Mouse (Mus musculus) cerebellum, adult 2 months (tissue): Measurements from ENCODE around the gene Bloc1s1. TPM values are rescaled to one million over a fixed set of nuclear protein-coding genes. Genes with fewer than 3 reads are reported as not detected.

Source experiments
- DNase-seq, 2 experiments: peaks; one replicate each; pipeline ENCODE4 v3.0.0; 2021
- H3K27ac ChIP-seq: fragments of 200-500 bp; 2 replicates; pipeline ENCODE4 v1.5.1; 2012; ENCODE audit warnings: low read length, control low read depth, inconsistent platforms; ENCODE audit not compliant: insufficient read depth
- H3K27me3 ChIP-seq: fragments of 200-500 bp; 2 replicates; pipeline ENCODE4 v1.6.1; 2012; ENCODE audit warnings: inconsistent platforms, mild to moderate bottlenecking, low read length, moderate library complexity; ENCODE audit not compliant: control insufficient read depth, insufficient read depth
- H3K4me1 ChIP-seq: fragments of 200-500 bp; 2 replicates; pipeline ENCODE4 v1.6.1; 2011; ENCODE audit warnings: low read length; ENCODE audit not compliant: control insufficient read depth, insufficient read depth
- H3K4me3 ChIP-seq: fragments of 200-500 bp; replicated peaks from 2 replicates; pipeline ENCODE3; 2011; ENCODE audit warnings: mild to moderate bottlenecking, low read depth, low read length, control low read depth; ENCODE audit not compliant: insufficient read depth
- CTCF ChIP-seq: fragments of 200-500 bp; IDR thresholded peaks from 2 replicates; pipeline ENCODE4 v1.5.1; 2011; ENCODE audit warnings: low read depth, mild to moderate bottlenecking, control low read depth, low read length, moderate library complexity, borderline replicate concordance; ENCODE audit not compliant: insufficient read depth
- POLR2A ChIP-seq: fragments of 200-500 bp; IDR thresholded peaks from 2 replicates; pipeline ENCODE4 v1.6.1; 2011; ENCODE audit warnings: low read length, control low read depth, borderline replicate concordance; ENCODE audit not compliant: insufficient read depth
- WGBS: fragments of 180-500 bp; shearing (Covaris S2); methylation state at CpG from one replicate; pipeline ENCODE4 v1.1.7; 2018; 5-methylcytosine and 5-hydroxymethylcytosine counted together
- polyA plus RNA-seq: library from polyadenylated mRNA; depleted of rRNA; stranded (reverse); fragments of >200 nt; gene quantifications from 2 replicates; pipeline ENCODE4 v1.2.3, GENCODE M21; 2012

The Bloc1s1 gene
- polyA plus RNA-seq, 1 experiment = 350 TPM

DNA sequence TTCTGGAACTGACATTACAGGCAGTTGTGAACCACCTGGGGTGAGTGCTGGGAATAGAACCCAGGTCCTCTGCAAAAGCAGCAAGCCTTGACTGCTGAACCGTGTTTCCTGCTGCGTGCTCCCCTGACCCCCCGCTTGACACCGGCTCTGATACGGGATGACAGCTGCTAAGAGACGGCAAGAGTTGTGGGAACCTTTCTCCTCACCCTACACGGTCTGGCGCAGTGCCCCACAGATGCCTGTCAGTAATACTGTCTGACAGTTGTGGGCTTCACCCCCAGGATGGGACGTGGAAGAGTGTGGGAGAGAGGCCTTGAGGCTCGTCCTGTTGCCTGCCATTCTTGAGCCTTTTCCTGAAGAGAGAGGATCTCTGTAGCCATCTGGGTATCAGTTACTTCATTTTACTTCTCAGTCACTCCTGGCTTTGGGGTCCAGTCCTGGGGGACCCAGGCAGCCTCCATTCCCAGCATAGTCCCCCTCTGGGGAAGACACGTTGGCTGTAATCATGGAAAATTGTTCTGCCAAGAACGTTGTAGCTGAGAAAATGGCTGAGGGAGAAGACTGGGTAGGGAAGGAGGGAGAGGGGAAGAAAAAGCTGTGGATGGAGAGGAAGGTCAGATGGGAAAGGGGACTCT lies 14.0 kb upstream of the Bloc1s1 start:
- 53% methylated on average over 12 of the region's 12 CpGs for WGBS
- Histone ChIP-seq H3K27me3 (no peaks in the 10 kb centered on the region), H3K4me3 (peak overlapping the region; percentile 30), H3K27ac (peak overlapping the region; percentile 85), H3K4me1 (peaks cover 21% of the 10 kb centered on the region)
- TF ChIP-seq CTCF (no peak), POLR2A (no peak)
- peak in 1 of 2 experiments; percentile 40 for DNase-seq

GRCm38 (mm10) chr10:128935826-128936440 lies 12.1 kb upstream of the Bloc1s1 start:
- H3K27me3 ChIP-seq = no peaks in the 10 kb centered on the region
- H3K4me3 ChIP-seq = peak overlapping the region; percentile 78
- WGBS = 25% methylated on average over 8 of the region's 8 CpGs
- peaks cover 21% of the 10 kb centered on the region for H3K4me1 ChIP-seq
- peak; percentile 43 to 49 for DNase-seq
- no peak for TF ChIP-seq CTCF
- no peak for TF ChIP-seq POLR2A
- peak overlapping the region; percentile 87 for H3K27ac ChIP-seq

DNA sequence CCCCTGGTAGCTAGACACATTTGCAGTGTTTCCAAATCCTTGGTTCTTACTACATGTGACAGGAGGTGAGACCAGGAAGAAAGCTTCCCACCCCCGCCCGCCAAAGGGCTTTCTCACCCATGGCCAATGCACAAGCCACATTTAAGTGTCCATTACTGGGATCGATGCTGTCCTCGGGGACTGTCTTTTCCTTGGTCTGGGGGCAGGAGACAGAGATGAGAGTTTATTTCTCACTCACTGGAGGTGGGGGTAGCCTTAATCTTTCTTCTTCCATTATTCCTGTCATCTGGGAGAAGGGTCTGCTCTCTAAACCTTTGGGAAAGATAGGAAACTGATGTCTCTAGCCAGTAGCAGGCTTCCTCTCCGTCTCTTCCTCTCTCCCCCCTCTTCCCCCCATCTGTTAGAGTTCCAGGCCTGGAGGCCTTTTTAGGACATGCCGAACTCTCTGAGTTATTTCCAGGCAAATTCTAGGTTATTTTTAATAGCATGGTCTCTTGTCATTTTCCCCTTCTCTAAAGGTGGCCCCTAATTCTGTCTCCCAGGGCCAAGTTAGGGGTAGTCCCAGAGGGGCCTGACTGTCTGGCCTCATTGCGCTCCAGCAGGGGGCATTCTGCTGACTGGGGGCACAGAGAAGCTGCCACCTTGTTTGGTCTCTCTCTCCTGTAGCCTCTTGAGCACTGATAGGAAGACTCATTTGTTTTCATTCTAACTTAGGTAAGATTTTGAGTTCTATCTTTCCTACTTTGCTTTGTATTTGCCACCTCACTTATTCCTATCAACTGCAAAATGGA lies 11.4 kb upstream of the Bloc1s1 start:
- WGBS = 13% methylated on average over 7 of the region's 7 CpGs
- peak overlapping the region; percentile 87 for H3K27ac ChIP-seq
- peaks cover 21% of the 10 kb centered on the region for H3K4me1 ChIP-seq
- DNase-seq = peak in 1 of 2 experiments; percentile 42
- no peak for TF ChIP-seq CTCF
- no peak for TF ChIP-seq POLR2A
- H3K4me3 ChIP-seq = peak overlapping the region; percentile 78
- H3K27me3 ChIP-seq = no peaks in the 10 kb centered on the region

DNA sequence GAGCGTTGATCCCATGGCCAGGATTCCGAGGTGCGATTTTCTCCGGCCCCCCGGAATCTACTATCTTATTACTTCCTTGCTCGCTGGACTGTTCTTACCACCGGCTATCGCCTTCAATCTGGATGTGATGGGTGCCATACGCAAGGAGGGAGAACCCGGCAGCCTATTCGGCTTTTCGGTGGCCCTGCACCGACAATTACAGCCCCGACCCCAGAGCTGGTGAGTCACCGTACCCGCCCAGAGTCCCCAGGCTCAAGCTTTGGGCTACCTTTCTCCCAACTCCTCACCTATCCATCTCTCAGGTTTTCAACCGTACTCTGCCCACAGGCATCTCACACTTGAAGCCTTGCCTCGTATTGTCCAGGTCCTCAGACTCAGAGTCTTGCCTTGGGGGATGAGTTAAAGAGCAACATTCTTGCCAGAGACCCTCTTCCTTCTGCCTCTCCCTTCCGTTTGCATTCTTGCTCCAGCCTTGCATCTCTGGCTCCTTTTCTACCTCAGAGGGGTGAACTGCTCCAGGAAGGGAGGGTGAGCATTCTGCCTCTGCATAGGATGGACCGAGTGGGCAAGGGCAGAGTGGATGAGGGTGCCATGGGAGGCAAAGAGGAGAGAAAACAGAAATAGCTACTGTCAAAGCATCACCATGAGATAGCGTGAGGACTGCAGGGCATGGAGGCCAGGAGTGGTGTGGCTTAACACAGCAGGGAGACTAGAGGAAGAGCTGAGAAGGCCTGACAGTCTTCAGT lies 10.3 kb upstream of the Bloc1s1 start:
- Histone ChIP-seq H3K4me1 (peaks cover 20% of the 10 kb centered on the region), H3K27me3 (no peaks in the 10 kb centered on the region), H3K27ac (peak overlapping the region; percentile 87), H3K4me3 (peak overlapping the region; percentile 78)
- WGBS = 3% methylated on average over 21 of the region's 21 CpGs
- peak; percentile 7; the same call in 1 of the 2 replicates for TF ChIP-seq POLR2A
- no peak for TF ChIP-seq CTCF
- peak; percentile 52 to 65 for DNase-seq

- DNase-seq = peak; percentile 68 to 70
- Histone ChIP-seq H3K27ac (peak within 1 kb of the TSS; percentile 87), H3K27me3 (no peaks in the 10 kb centered on the region), H3K4me3 (peak within 1 kb of the TSS; percentile 78), H3K4me1 (peaks cover 16% of the 10 kb centered on the region)
- TF ChIP-seq CTCF = no peak
- peak; percentile 38; the same call in 1 of the 2 replicates for TF ChIP-seq POLR2A
- WGBS = 0% methylated on average over 26 of the region's 26 CpGs
These were observed 9.7 kb upstream of the Bloc1s1 start, which contains the start of gene Itga7 for GRCm38 (mm10) chr10:128933574-128933973. Itga7 (plus strand) TSS chr10:128933818.

DNA sequence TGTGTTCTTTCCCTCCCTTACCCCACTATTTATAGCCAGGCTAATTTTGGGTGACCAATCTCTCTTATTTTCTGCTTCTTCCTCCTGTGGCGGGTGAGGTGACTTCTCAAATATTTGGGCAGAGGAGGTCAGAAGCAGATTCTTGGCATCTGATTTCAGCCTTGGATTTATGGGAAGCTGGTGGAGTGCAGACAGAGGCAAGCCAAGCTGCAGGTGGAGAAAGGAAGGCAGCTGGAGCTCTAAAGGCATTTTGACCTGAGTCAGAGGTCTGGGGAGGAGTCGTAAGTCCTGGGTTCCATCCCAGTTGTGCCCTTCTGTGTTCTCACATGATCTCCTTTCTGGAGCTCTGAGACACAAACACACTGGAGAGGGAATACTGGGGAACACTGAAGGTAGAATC lies 7.6 kb upstream of the Bloc1s1 start:
- TF ChIP-seq POLR2A (no peak), CTCF (no peak)
- Histone ChIP-seq H3K27me3 (no peaks in the 10 kb centered on the region), H3K4me1 (peaks cover 3% of the 10 kb centered on the region), H3K27ac (no peak overlapping the region), H3K4me3 (no peak overlapping the region)
- 74% methylated on average over 2 of the region's 2 CpGs for WGBS
- no peak for DNase-seq
